Mouse (Mus musculus) kidney, postnatal 0 days (tissue): ENCODE results near the gene Slc9a3r1. TPM values are rescaled to one million over a fixed set of nuclear protein-coding genes. Genes with fewer than 3 reads are reported as not detected.

ENCODE experiments used
- ATAC-seq: fragments of 200-750 bp; cut with Nextera tagmentation; replicated peaks from 2 replicates; pipeline ENCODE4 v1.8.0; 2017; ENCODE audit warnings: low read depth, moderate number of reproducible peaks, moderate TSS enrichment, moderate library complexity; ENCODE audit not compliant: low FRiP score
- DNase-seq: peaks from one replicate; pipeline ENCODE4 v3.0.0-alpha.2; 2016; ENCODE audit warnings: low spot score
- H3K27ac ChIP-seq: fragments of 300-500 bp; sonication (generic); 2 replicates; pipeline ENCODE4 v1.5.1; 2014; ENCODE audit warnings: mild to moderate bottlenecking
- H3K27me3 ChIP-seq: fragments of 300-500 bp; sonication (generic); 2 replicates; pipeline ENCODE4 v1.6.1; 2014; ENCODE audit warnings: low read length, mixed read lengths; ENCODE audit not compliant: insufficient read depth
- H3K36me3 ChIP-seq: fragments of 300-500 bp; sonication (generic); 2 replicates; pipeline ENCODE4 v1.6.1; 2014; ENCODE audit warnings: low read length, mixed read lengths; ENCODE audit not compliant: insufficient read depth
- H3K4me1 ChIP-seq: fragments of 300-500 bp; sonication (generic); replicated peaks from 2 replicates; pipeline ENCODE4 v1.6.1; 2014; ENCODE audit warnings: antibody characterized with exemption, low read length, mixed read lengths; ENCODE audit not compliant: insufficient read depth
- H3K4me2 ChIP-seq: fragments of 300-500 bp; sonication (generic); 2 replicates; pipeline ENCODE4 v1.6.1; 2014; ENCODE audit warnings: mild to moderate bottlenecking, low read length, moderate library complexity, mixed read lengths
- H3K4me3 ChIP-seq: fragments of 300-500 bp; sonication (generic); replicated peaks from 2 replicates; pipeline ENCODE4 v1.5.1; 2014; ENCODE audit warnings: low read depth, low read length
- H3K9ac ChIP-seq: fragments of 300-500 bp; sonication (generic); 2 replicates; pipeline ENCODE4 v1.6.1; 2014; ENCODE audit warnings: low read depth, low read length
- H3K9me3 ChIP-seq: fragments of 300-500 bp; sonication (generic); replicated peaks from 2 replicates; pipeline ENCODE4 v1.6.1; 2016; ENCODE audit warnings: low read length, inconsistent platforms, mixed read lengths
- CTCF ChIP-seq: IDR thresholded peaks from 2 replicates; pipeline ENCODE4 v1.5.1; 2016; ENCODE audit warnings: antibody characterized with exemption, low read depth, mild to moderate bottlenecking, moderate library complexity
- WGBS: fragments of 180-500 bp; shearing (Covaris S2); extraction: QIAGEN DNeasy Blood & Tissue Kit; methylation state at CpG from one replicate; pipeline ENCODE4 v1.1.7; 2014; 5-methylcytosine and 5-hydroxymethylcytosine counted together
- polyA plus RNA-seq: library from polyadenylated mRNA; unstranded; fragments of >200 nt; fragmentation: Nextera tagmentation; extraction: Ambion mirVana; gene quantifications from 2 replicates; pipeline ENCODE4 v1.2.1, GENCODE M21; 2015

Slc9a3r1 gene
- polyA plus RNA-seq, 1 experiment from 2014 or later = 163 TPM

DNA sequence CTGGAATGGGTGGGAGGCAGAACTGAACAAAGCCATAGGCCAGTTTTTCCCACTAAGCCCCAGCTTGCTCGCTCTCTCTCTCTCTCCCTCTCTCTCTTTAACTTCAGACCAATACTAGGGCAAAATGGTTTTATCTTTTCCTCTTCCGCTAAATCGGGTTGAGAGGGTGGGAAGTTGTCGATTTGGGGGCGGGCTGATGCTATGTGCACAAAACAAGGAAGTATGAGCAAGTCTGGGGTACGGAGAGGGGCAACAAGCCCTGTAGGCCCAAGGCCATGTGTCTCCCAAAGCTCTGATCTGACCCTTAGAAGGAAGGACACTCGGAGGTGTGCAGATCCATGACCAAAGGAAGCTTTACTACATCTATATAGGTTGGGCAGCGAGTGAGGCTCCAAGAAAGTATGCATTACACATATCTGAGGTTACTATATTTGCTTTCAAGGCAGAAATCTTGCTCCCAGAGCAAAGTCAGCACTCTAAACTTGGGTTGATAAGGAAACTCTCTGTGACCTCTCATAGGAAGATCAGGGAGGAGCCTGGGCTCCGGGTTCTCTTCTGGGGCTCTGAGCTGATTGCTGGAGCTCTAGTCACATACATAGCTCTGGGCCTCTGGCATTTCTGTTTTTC, 1.4 kb upstream of the Slc9a3r1 start:
- H3K4me2 ChIP-seq = no peak overlapping the region
- no peaks in the 10 kb centered on the region for H3K9me3 ChIP-seq
- no peak overlapping the region for H3K9ac ChIP-seq
- DNase-seq (no peak), ATAC-seq (no peak)
- TF ChIP-seq CTCF = no peak
- peaks cover 16% of the 10 kb centered on the region for H3K4me1 ChIP-seq
- WGBS = 75% methylated on average over 9 of the region's 9 CpGs
- no peak overlapping the region for H3K27ac ChIP-seq
- no peaks in the 10 kb centered on the region for H3K36me3 ChIP-seq
- H3K27me3 ChIP-seq = no peaks in the 10 kb centered on the region
- H3K4me3 ChIP-seq = no peak overlapping the region

- Histone ChIP-seq H3K27ac (peak overlapping the region; percentile 73; the same call in 1 of the 2 replicates), H3K4me2 (peak overlapping the region; percentile 82), H3K9me3 (no peaks in the 10 kb centered on the region), H3K27me3 (no peaks in the 10 kb centered on the region), H3K36me3 (no peaks in the 10 kb centered on the region), H3K4me3 (no peak overlapping the region), H3K4me1 (peaks cover 16% of the 10 kb centered on the region), H3K9ac (peak overlapping the region; percentile 57; the same call in 1 of the 2 replicates)
- ATAC-seq (no peak), DNase-seq (no peak)
- 27% methylated on average over 9 of the region's 9 CpGs for WGBS
- no peak for TF ChIP-seq CTCF
These were observed 938 bp upstream of the Slc9a3r1 start for GRCm38 (mm10) chr11:115162205-115162601.

GRCm38 (mm10) chr11:115163568-115164150, 518 bp downstream of the Slc9a3r1 start:
- peaks cover 16% of the 10 kb centered on the region for H3K4me1 ChIP-seq
- peak overlapping the region; percentile 82 for H3K4me2 ChIP-seq
- peak; percentile 65 for DNase-seq
- H3K36me3 ChIP-seq = no peaks in the 10 kb centered on the region
- H3K9ac ChIP-seq = peak overlapping the region; percentile 83
- H3K27ac ChIP-seq = peak overlapping the region; percentile 88
- no peaks in the 10 kb centered on the region for H3K27me3 ChIP-seq
- ATAC-seq = 0 out of 2 replicates have a peak, but pooled peaks have one; percentile 6
- 0 out of 2 replicates have a peak, but pooled peaks have one; percentile 22 for TF ChIP-seq CTCF
- no peaks in the 10 kb centered on the region for H3K9me3 ChIP-seq
- peak overlapping the region; percentile 81 for H3K4me3 ChIP-seq
- WGBS = under 1% methylated on average over 47 of the region's 47 CpGs

DNA sequence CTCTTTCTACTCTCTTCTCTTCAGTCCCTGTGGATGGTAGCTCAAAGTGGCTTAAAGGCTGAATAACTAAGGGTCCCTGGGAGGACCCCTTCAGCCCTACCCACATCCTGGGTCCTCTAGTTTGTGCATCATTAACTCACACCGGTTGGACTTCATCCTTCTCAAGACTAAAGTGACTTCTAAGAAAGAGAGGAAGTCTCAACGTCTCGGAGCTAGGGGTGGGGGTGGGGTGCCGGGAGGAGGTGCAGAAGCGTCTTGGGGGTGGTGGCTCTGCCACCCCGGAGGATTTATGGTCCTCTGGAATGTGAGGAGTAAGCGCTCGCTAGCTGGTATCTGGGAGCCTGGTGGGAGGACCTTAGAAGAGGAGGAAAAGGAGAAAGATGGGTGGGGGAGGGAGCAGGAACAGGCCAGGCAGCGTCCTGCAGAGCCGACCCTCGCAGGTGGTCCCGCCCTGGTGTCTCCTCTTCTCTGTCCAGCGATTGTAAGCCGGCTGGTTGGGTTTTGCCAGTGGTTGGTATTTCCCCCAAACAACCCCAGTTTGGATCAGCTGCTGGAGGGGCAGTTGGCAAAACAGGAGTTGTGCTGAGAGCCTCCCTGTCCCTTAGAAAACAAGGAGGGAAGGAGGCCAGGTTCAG, 1.3 kb downstream of the Slc9a3r1 start:
- Histone ChIP-seq H3K4me2 (peak overlapping the region; percentile 82), H3K9me3 (no peaks in the 10 kb centered on the region), H3K4me3 (peak overlapping the region; percentile 81), H3K27me3 (no peaks in the 10 kb centered on the region), H3K4me1 (peaks cover 16% of the 10 kb centered on the region), H3K9ac (peak overlapping the region; percentile 83), H3K27ac (peak overlapping the region; percentile 88), H3K36me3 (0 out of 2 replicates have a peak, but pooled peaks cover 4% of the 10 kb centered on the region)
- ATAC-seq = 0 out of 2 replicates have a peak, but pooled peaks have one; percentile 12
- TF ChIP-seq CTCF = no peak
- peak; percentile 86 for DNase-seq
- 0% methylated on average over 13 of the region's 14 CpGs for WGBS

DNA sequence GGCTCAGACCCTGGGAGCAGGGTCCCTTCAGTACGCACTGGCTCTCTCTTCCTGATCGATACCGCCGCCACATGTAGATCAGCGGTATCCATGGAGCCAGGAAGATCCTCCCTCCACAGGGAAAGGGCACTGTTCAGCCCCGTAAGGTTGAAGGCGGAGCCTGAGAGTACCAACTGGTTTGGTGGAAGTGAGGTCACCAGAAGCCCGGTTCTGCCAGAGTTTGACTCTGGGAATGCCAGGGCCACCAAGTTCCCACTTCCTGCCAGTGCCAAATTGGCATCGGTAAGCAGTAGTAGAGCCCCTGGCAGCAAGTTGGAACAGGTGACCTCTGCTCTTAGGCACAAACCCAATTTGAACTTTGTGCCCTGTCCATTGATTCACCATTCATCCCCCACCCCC, 1.8 kb downstream of the Slc9a3r1 start:
- ATAC-seq = 0 out of 2 replicates have a peak, but pooled peaks have one; percentile 14
- Histone ChIP-seq H3K9ac (peak overlapping the region; percentile 83), H3K27me3 (no peaks in the 10 kb centered on the region), H3K4me3 (peak overlapping the region; percentile 81), H3K4me1 (peaks cover 16% of the 10 kb centered on the region), H3K27ac (peak overlapping the region; percentile 88), H3K36me3 (0 out of 2 replicates have a peak, but pooled peaks cover 4% of the 10 kb centered on the region), H3K9me3 (no peaks in the 10 kb centered on the region), H3K4me2 (peak overlapping the region; percentile 82)
- no peak for TF ChIP-seq CTCF
- DNase-seq = peak; percentile 52
- WGBS = 3% methylated on average over 9 of the region's 9 CpGs

DNA sequence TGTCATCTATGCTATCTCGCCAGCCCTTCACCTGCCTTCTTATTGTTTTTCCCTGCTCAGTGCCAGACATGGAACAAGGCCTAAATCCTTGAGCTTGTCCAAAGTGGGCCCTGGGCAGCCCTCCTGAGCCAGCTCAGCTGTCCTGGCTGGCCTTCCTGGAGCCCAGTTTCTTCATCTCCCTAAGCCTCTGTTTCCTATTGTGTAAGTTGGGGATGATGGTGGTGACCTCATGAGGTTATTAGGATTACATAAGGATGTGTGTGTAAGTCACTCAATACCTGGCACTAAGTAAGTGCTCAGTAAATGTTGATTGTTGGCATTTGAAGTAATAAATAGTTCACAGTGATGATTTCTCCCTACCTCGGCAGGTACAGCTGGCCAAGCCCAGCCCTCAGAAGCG, 3.6 kb downstream of the Slc9a3r1 start:
- no peak for TF ChIP-seq CTCF
- H3K27ac ChIP-seq = no peak overlapping the region
- DNase-seq = no peak
- no peaks in the 10 kb centered on the region for H3K9me3 ChIP-seq
- ATAC-seq = no peak
- WGBS = 78% methylated on average over 3 of the region's 3 CpGs
- H3K4me1 ChIP-seq = peaks cover 24% of the 10 kb centered on the region
- H3K4me3 ChIP-seq = no peak overlapping the region
- no peak overlapping the region for H3K9ac ChIP-seq
- H3K36me3 ChIP-seq = 0 out of 2 replicates have a peak, but pooled peaks cover 4% of the 10 kb centered on the region
- no peak overlapping the region for H3K4me2 ChIP-seq
- no peaks in the 10 kb centered on the region for H3K27me3 ChIP-seq
